Mouse (Mus musculus) common myeloid progenitor, adult 5-6 weeks (primary cell): ENCODE measurements around the gene Zcchc9. TPM values are rescaled to one million over a fixed set of nuclear protein-coding genes. Genes with fewer than 3 reads are reported as not detected.
"Not testable (repeated sequence)": the region's sequence is repeated elsewhere in the genome, so short reads cannot be mapped to it uniquely, and the experiment has no call there.

Source experiments
- ATAC-seq: replicated peaks from 2 replicates; pipeline ENCODE4 v1.8.0; 2016; ENCODE audit warnings: low read depth, mild to moderate bottlenecking, moderate TSS enrichment, inconsistent platforms; ENCODE audit not compliant: poor library complexity, severe bottlenecking
- total RNA-seq: library from RNA; stranded (forward); fragments of 200-1000, 187-1606 nt; gene quantifications from 2 replicates; pipeline ENCODE4 v1.2.3, GENCODE M21; 2017

The Zcchc9 gene
- total RNA-seq, 1 experiment from 2014 or later: 46.4 TPM

GRCm38 (mm10) chr13:91763654-91764053, 43.9 kb downstream of the Zcchc9 start:
- ATAC-seq: not testable (repeated sequence)

DNA sequence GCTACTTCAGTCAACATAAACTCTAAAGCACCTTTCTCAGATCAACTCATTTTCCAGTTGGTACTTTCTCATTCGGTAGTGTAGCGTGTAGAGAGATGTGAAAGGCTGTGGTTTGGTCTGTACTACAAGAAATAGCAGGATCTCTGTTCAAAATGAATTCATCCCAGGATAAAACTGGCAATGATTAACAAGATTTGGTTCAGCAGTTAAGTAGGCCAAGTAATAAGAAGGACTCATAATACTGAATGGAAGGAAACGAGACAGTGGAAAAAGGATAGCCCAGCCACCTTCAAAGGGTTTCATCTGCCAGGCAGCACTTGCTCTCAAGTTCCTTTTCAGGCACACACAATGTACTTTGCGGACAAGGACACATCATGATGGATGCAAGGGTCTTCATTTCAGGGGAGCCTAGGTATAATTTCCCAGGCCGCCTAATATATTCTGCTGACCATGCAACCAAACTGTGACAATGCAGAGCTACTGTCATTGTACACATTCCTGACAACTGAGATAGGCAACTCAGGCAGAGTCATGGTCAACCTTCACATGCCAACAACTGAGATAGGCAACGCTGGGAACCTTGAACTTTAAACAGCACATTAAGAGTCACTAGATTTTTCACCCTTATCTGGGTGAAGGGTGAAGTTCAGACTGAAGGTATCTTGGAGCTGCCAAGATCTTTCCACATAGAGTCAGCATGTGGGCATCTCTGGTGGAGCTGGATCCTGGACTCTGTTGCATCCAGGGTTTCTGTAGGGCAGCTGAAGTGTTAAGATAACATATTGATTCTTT, 45.7 kb downstream of the Zcchc9 start:
- no peak for ATAC-seq

- no peak for ATAC-seq
These were observed 47.0 kb downstream of the Zcchc9 start for GRCm38 (mm10) chr13:91760302-91761050.

- ATAC-seq: no peak
These were observed 47.7 kb downstream of the Zcchc9 start for GRCm38 (mm10) chr13:91759791-91760190.

DNA sequence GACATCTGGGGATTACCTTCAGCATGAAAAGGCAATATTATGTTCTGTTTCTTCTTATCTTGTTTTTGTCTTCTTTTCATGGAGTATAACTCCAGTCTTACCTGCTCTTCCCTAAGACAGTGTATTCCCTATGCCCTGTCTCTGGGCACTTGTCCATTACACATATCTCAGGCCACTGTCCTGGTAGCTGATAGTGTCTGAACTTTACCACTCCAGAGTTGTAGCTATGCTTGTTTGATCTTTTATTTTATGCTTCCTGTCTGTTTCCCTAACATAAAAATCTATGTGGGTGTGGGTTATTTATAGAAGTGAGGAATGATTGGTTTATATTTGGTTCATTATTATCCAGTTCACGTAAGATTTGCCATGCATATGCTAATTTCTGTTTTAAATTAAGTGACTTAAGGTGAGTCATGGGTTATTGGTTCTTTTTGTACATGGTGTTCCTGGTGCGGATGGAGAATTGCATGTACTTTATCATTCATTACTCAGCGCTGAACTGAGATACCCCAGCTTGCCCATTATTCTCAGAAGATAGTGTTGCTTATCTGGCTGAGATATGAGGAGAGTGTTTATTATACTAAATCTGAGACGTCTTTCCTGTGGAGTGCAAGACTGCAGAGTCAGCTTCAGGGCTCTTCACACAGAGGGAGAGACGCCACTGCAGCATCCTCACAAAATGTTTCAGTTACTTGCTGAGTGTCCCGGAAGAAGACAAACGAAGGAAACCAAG, 49.0 kb downstream of the Zcchc9 start:
- ATAC-seq: no peak

DNA sequence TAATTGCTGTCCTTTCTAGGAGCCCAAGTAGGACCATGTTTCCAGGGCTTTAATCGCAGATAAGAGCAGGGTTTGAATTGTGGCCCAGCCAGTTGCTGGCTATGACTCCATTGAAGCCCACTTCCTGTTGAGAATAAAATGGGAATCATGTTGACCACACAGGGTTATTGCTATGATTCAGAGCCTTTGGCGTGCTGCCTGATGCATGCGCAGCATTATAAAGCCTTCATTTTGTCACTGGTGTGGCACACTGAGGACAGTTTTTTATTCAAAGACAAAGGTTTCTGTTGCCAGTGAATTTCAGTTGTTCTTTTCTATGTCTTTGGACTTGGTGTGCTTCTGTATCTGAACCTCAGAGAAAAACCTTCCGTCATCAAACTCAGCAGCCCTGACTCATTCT, 51.3 kb downstream of the Zcchc9 start:
- ATAC-seq: no peak

- ATAC-seq: no peak
These were observed 52.7 kb downstream of the Zcchc9 start for GRCm38 (mm10) chr13:91754762-91755161.

DNA sequence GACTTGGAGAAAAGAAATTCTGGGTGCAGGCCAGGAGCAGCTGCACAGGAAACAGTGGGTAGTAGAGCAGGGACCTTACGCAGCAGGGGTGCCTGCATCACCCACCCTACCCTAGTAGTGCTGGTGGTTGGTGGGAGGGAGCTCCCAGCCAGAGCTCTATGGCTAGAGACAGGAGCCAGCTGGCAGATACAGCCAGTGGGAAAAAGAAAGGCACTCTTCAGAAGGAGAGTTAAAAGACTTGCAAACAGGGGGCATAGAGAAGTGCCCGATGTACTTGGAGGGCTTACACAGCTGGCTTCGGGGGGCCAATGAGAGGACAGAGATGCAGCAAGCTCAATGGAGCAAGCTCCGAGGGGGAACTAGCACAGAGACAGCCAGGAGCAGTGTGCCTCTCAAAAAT, 53.8 kb downstream of the Zcchc9 start:
- 0 out of 2 replicates have a peak, but pooled peaks have one; percentile 52 for ATAC-seq

DNA sequence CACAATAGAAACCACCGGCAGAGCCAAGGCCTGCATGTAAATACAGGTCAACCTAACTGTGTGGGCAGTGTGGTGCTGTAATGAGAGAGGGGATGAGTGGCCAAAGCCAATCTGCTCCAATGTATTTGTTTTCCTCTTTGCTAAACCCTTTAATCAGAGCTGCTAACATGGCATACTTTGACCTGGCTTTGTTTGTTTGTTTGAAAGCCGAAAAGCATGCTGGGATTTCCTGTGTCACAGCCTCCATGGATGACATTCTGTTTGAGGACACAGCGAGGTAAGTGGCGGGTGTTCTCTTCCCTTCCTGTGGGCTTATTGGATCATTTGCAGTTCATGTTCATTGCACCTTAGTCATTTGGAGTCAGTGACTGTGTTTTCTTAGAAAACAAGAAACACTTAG, 57.5 kb downstream of the Zcchc9 start:
- ATAC-seq: no peak

DNA sequence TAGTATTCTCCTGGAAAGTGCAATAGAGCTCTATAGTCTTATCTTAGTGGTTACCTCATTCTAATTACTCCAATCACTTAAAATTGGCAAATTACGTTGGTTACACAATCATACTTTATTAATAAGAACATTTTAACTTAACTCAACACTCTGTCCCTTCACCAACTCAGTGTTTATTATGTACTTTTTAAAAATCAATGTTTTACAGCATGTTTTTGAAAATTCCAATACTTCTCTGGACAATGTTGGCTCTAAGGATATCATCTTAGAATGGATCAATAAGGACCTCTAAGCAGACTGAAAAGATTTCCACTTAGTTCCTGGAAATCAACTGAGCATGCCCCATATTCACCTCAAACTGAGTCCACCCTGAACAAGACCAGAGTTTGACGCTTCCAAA, 59.1 kb downstream of the Zcchc9 start:
- no peak for ATAC-seq

Other genes starting within 250 kb of the Zcchc9 start
- gene Acot12, start 66.2 kb downstream of the Zcchc9 start, total RNA-seq: not detected in 2 replicates
- gene Ckmt2, start 69.2 kb upstream of the Zcchc9 start, total RNA-seq: not detected in 2 replicates